Mouse (Mus musculus) ES-Bruce4 (cell line): ENCODE data around the gene Gm17606.

ENCODE experiments used
- CTCF ChIP-seq: IDR thresholded peaks from one replicate; pipeline ENCODE4 v1.8.1; 2011; ENCODE audit warnings: low read depth, low read length
- EP300 ChIP-seq: IDR thresholded peaks from 2 replicates; pipeline ENCODE4 v1.6.1; 2011; ENCODE audit warnings: low read depth, low read length; ENCODE audit not compliant: insufficient read depth
- POLR2A ChIP-seq: IDR thresholded peaks from one replicate; pipeline ENCODE4 v1.8.1; 2011; ENCODE audit warnings: low read length; ENCODE audit not compliant: insufficient read depth

GRCm38 (mm10) chr14:54597084-54597483 is 43.7 kb upstream of the Gm17606 start:
- TF ChIP-seq POLR2A, result no peak
- TF ChIP-seq CTCF, result peak; percentile 83
- no peak for TF ChIP-seq EP300
